Mouse (Mus musculus) E14TG2a.4 (cell line): ENCODE data around the gene Rybp.

ENCODE experiments used
- CTCF ChIP-seq: conservative IDR thresholded peaks from 2 replicates; pipeline ENCODE4 v1.5.1; 2014; ENCODE audit warnings: low read length
- POU5F1 ChIP-seq: IDR thresholded peaks from 2 replicates; pipeline ENCODE4 v1.6.1; 2014; ENCODE audit warnings: low read length, borderline replicate concordance

GRCm38 (mm10) chr6:100193760-100194159 is 93.5 kb downstream of the Rybp start:
- TF ChIP-seq POU5F1 (no peak), CTCF (no peak)
